8 mouse cellular contexts compared by ENCODE assay signal in genomic region chr7:144554123-144554472, GRCm38 (mm10). TPM values are rescaled to one million over a fixed set of nuclear protein-coding genes. Genes with fewer than 3 reads are reported as not detected.
DNase-seq lines count a peak whose midpoint lies in the region; ATAC-seq and TF ChIP-seq lines count a peak whose summit lies in the region.

No protein-coding gene starts in this region.

- ATAC-seq in heart, embryonic 13.5 days (ENCODE audit: extremely low read depth, insufficient number of reproducible peaks, low FRiP score, low TSS enrichment) = 0 out of 2 replicates have a peak, but pooled peaks have one; percentile 1
- ATAC-seq in forebrain, embryonic 15.5 days (replicated peaks) = peak; percentile 14
- ATAC-seq in liver, embryonic 16.5 days (ENCODE audit: low read depth) = no peak

- DNase-seq in heart, postnatal 25 days (ENCODE audit: low spot score) = no peak
- no peak for DNase-seq in layer of hippocampus, adult 11-12 months (ENCODE audit: low spot score)
- no peak for DNase-seq in urinary bladder, postnatal 4 days (ENCODE audit: low spot score in 2 of 2)
- no peak for DNase-seq in left cerebral cortex, postnatal 10 days (ENCODE audit: extremely low spot score in 1 of 2, low spot score in 2 of 2)

- H3K4me3 ChIP-seq in heart, embryonic 13.5 days = peak overlapping the region; percentile 97
- H3K4me3 ChIP-seq in ES-Bruce4 (ENCODE audit: low read depth, low read length) = peak overlapping the region; percentile 92
- H3K4me3 ChIP-seq in forebrain, embryonic 15.5 days = peak overlapping the region; percentile 85
- H3K4me3 ChIP-seq in liver, embryonic 16.5 days (ENCODE audit: low read depth, low read length) = peak overlapping the region; percentile 93

- H3K27me3 ChIP-seq in heart, embryonic 13.5 days (replicated peaks) = peaks cover 6% of the 10 kb centered on the region; the same call in 1 of the 2 replicates
- no peaks in the 10 kb centered on the region for H3K27me3 ChIP-seq in ES-Bruce4 (ENCODE audit: control insufficient read depth, insufficient read depth, low read length, poor library complexity, severe bottlenecking)
- H3K27me3 ChIP-seq in forebrain, embryonic 15.5 days = no peaks in the 10 kb centered on the region; the same call in 1 of the 2 replicates
- H3K27me3 ChIP-seq in liver, embryonic 16.5 days (ENCODE audit: control insufficient read depth, insufficient read depth, low read depth, low read length) = no peaks in the 10 kb centered on the region

- no peaks in the 10 kb centered on the region for H3K9me3 ChIP-seq in heart, embryonic 13.5 days
- H3K9me3 ChIP-seq in ES-Bruce4 (replicated peaks; ENCODE audit: control insufficient read depth, insufficient read depth, low read length, poor library complexity, severe bottlenecking) = no peaks in the 10 kb centered on the region
- H3K9me3 ChIP-seq in forebrain, embryonic 15.5 days = no peaks in the 10 kb centered on the region
- no peaks in the 10 kb centered on the region for H3K9me3 ChIP-seq in liver, embryonic 16.5 days (replicated peaks; ENCODE audit: control insufficient read depth, low read length)

- peaks cover 32% of the 10 kb centered on the region for H3K36me3 ChIP-seq in heart, embryonic 13.5 days
- H3K36me3 ChIP-seq in ES-Bruce4 (ENCODE audit: control insufficient read depth, insufficient read depth, low read length, poor library complexity, severe bottlenecking) = no peaks in the 10 kb centered on the region; the same call in 1 of the 2 replicates
- H3K36me3 ChIP-seq in forebrain, embryonic 15.5 days = peaks cover 19% of the 10 kb centered on the region
- no peaks in the 10 kb centered on the region; the same call in 1 of the 2 replicates for H3K36me3 ChIP-seq in liver, embryonic 16.5 days (ENCODE audit: control insufficient read depth, insufficient read depth)

- intact Hi-C loops in heart, postnatal 25 days (cut with DNase I) = loop anchor here (2.0 kb wide), 1 partner anchor 27 kb away; no protein-coding TSS in a partner anchor
- intact Hi-C loops in left cerebral cortex, postnatal 10 days (cut with DNase I) = no loop called here

- TF ChIP-seq EP300 in ES-Bruce4 (IDR thresholded peaks at IDR 0.05; ENCODE audit: insufficient read depth, low read depth, low read length) = no peak

- H3K4me2 ChIP-seq in heart, embryonic 13.5 days = peak overlapping the region; percentile 86
- H3K4me2 ChIP-seq in forebrain, embryonic 15.5 days (replicated peaks) = peak overlapping the region; percentile 77
- H3K4me2 ChIP-seq in liver, embryonic 16.5 days (ENCODE audit: low read depth, low read length) = peak overlapping the region; percentile 93

- TF ChIP-seq CTCF in ES-Bruce4 (IDR thresholded peaks at IDR 0.05; ENCODE audit: low read depth, low read length) = no peak

- H3K9ac ChIP-seq in heart, embryonic 13.5 days = peak overlapping the region; percentile 85
- peak overlapping the region; percentile 94 for H3K9ac ChIP-seq in ES-Bruce4 (ENCODE audit: low read depth, poor library complexity, severe bottlenecking)
- peak overlapping the region; percentile 63 for H3K9ac ChIP-seq in forebrain, embryonic 15.5 days (replicated peaks)
- H3K9ac ChIP-seq in liver, embryonic 16.5 days (ENCODE audit: low read depth, low read length) = peak overlapping the region; percentile 62

- TF ChIP-seq POLR2A in ES-Bruce4 (IDR thresholded peaks at IDR 0.05; ENCODE audit: insufficient read depth, low read length) = no peak

- H3K27ac ChIP-seq in heart, embryonic 13.5 days (replicated peaks) = no peak overlapping the region
- peak overlapping the region; percentile 40; the same call in 1 of the 2 replicates for H3K27ac ChIP-seq in ES-Bruce4 (ENCODE audit: insufficient read depth, low read length)
- H3K27ac ChIP-seq in forebrain, embryonic 15.5 days (replicated peaks) = peak overlapping the region; percentile 63
- H3K27ac ChIP-seq in liver, embryonic 16.5 days (ENCODE audit: low read length) = 0 out of 2 replicates have a peak overlapping the region, but pooled peaks have one; percentile 28

- WGBS in heart, embryonic 13.5 days = 25% methylated on average over 8 of the region's 8 CpGs
- 23% methylated on average over 8 of the region's 8 CpGs for WGBS in forebrain, embryonic 15.5 days
- 26% methylated on average over 8 of the region's 8 CpGs for WGBS in liver, embryonic 16.5 days (ENCODE audit: insufficient replicate concordance)

- H3K4me1 ChIP-seq in heart, embryonic 13.5 days = peaks cover 32% of the 10 kb centered on the region
- peaks cover 3% of the 10 kb centered on the region for H3K4me1 ChIP-seq in ES-Bruce4 (ENCODE audit: control insufficient read depth, insufficient read depth, low read length)
- H3K4me1 ChIP-seq in forebrain, embryonic 15.5 days = peaks cover 29% of the 10 kb centered on the region
- H3K4me1 ChIP-seq in liver, embryonic 16.5 days (ENCODE audit: control insufficient read depth, low read depth, low read length) = peaks cover 26% of the 10 kb centered on the region

RNA-seq across cellular contexts. Expression of gene Ppfia1, which starts 0.6 kb away (rescaled TPM):
- polyA plus RNA-seq in heart, embryonic 13.5 days (2015; fragmentation: Nextera tagmentation; extraction: Ambion mirVana) = 19.5 and 23.3 TPM in 2 replicates
- total RNA-seq in heart, postnatal 25 days (2021) = 10 to 100 TPM; 40.3 to 47.7 TPM
- polyA plus RNA-seq in ES-Bruce4 (2011; ENCODE audit: insufficient read depth, insufficient read length, low read depth, missing spikeins) = 59.0 and 80.5 TPM in 2 replicates
- polyA plus RNA-seq in forebrain, embryonic 15.5 days (2015; fragmentation: Nextera tagmentation; extraction: Ambion mirVana) = 30.9 and 31.0 TPM in 2 replicates
- polyA plus RNA-seq in liver, embryonic 16.5 days (2015; fragmentation: Nextera tagmentation; extraction: Ambion mirVana) = 6.1 and 7.2 TPM in 2 replicates
- total RNA-seq in left cerebral cortex, postnatal 10 days (2021) = 10 to 100 TPM; 33.5 to 35.9 TPM

RNA-seq across cellular contexts. Expression of gene Fadd, which starts 28.2 kb away (rescaled TPM):
- polyA plus RNA-seq in heart, embryonic 13.5 days (2015; fragmentation: Nextera tagmentation; extraction: Ambion mirVana) = 12.1 and 12.5 TPM in 2 replicates
- total RNA-seq in heart, postnatal 25 days (2021) = 1 to 10 TPM; 8.2 to 8.6 TPM
- 2.5 and 2.9 TPM in 2 replicates for polyA plus RNA-seq in ES-Bruce4 (2011; ENCODE audit: insufficient read depth, insufficient read length, low read depth, missing spikeins)
- polyA plus RNA-seq in forebrain, embryonic 15.5 days (2015; fragmentation: Nextera tagmentation; extraction: Ambion mirVana) = 5.4 and 5.7 TPM in 2 replicates
- 3.8 and 4.0 TPM in 2 replicates for polyA plus RNA-seq in liver, embryonic 16.5 days (2015; fragmentation: Nextera tagmentation; extraction: Ambion mirVana)
- 1 to 10 TPM; 2.2 to 3.0 TPM for total RNA-seq in left cerebral cortex, postnatal 10 days (2021)
